Mouse (Mus musculus): ENCODE results near the gene Mrpl43. TPM values are rescaled to one million over a fixed set of nuclear protein-coding genes. Genes with fewer than 3 reads are reported as not detected.

Gene Mrpl43
- 86.5 and 87.9 TPM in 2 replicates for polyA plus RNA-seq (2012; rRNA removed)

DNA sequence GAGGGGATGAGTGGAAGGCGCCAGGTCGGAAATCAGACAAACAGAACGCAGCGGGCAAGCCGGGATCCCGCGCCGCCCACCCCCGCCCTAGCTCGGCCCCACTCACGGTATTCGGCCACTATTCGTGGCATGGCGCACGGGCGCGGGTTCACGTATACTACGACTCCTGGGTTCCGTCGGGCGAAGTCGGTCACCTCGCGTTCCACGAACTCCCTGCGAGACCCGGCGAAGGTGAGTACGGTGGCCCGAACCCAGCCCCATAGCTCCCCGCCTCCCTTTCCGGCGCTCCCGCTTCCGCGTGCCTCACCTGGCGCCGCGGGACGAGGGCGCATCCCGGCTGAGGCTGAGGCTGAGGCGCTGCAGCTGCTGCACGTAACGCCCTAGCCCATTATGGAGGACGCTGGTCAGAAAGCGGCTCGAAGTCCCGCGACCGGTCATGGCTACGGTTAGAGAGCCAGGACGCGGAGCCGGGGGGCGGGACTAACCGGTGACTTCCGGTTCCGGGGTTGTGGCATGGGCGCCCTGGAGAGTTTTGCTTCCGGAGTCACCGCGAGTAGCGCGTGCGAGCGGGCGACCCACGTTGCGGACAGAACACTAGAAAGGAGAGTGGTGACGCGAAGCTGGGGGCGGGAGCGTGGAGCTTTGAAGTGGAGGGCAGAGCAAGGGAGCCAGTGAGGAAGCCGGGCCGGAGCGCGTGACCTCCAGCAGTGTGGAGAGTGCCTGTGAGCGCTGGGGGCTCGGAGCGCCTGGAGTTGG, at the start of gene Mrpl43:
Gene Mrpl43, minus strand, starts transcription at position 486 of the 756 bp plus-strand sequence.
- Histone ChIP-seq H3K27me3 (replicated peaks; ENCODE audit: control insufficient read depth, insufficient read depth, low read length) (no peaks in the 10 kb centered on the region), H3K27ac (ENCODE audit: insufficient read depth, low read depth, low read length) (peak within 1 kb of the TSS; percentile 92), H3K4me1 (ENCODE audit: control insufficient read depth, insufficient read depth, low read length) (peaks cover 19% of the 10 kb centered on the region), H3K36me3 (ENCODE audit: control insufficient read depth, insufficient read depth, low read length) (no peaks in the 10 kb centered on the region), H3K4me3 (ENCODE audit: insufficient read depth, low read depth, low read length) (peak within 1 kb of the TSS; percentile 98)
- WGBS: under 1% methylated on average over 82 of the region's 82 CpGs
- peak; percentile 97 for DNase-seq
- TF ChIP-seq CTCF (conservative IDR thresholded peaks at IDR 0.05; ENCODE audit: insufficient read depth, insufficient read length, low read depth, low read length): no peak
- peak; percentile 23 for TF ChIP-seq POLR2A (IDR thresholded peaks at IDR 0.05; ENCODE audit: low read depth, low read length)

DNA sequence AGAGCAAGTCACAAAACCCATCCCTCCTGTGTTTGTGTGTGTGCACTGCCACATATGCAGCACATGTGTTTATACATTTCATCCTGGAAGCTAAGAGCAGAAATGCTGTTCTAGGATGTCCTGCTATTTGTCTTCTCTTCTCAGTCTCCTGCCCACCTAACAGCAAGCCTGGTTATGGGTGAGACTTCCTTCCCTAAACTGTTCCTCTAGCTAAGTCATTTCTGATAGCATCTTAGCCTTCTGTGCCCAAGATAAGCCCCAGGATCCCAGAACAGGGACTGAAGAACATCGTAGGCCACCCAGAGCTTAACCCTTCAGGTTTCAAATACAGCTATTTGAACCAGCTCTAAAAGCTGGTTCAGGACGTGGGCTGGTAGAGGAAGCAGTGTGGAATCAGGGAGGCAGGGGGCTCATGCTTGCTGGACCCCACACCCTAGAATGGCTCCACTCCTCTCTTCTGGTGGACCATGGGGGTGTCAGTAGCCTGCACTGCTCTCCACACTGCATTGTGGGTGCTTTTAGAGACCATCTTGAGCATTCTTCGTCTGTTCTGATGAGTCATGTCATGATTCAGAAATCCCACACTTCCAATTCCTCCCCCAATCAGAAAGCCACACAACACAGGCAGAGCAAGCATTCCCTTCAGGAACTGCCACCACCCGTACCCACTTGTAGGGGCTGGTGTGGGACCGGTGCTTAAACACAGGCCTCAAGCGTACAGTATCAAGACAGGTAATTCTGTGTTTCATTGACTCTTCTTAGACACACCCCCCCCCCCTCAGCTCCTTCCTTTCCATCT, 48.8 kb upstream of the Mrpl43 start:
- DNase-seq: no peak
- Histone ChIP-seq H3K4me3 (ENCODE audit: insufficient read depth, low read depth, low read length) (no peak overlapping the region), H3K36me3 (ENCODE audit: control insufficient read depth, insufficient read depth, low read length) (no peaks in the 10 kb centered on the region), H3K27me3 (replicated peaks; ENCODE audit: control insufficient read depth, insufficient read depth, low read length) (no peaks in the 10 kb centered on the region), H3K27ac (ENCODE audit: insufficient read depth, low read depth, low read length) (no peak overlapping the region), H3K4me1 (ENCODE audit: control insufficient read depth, insufficient read depth, low read length) (peaks cover 7% of the 10 kb centered on the region; the same call in 1 of the 2 replicates)
- TF ChIP-seq POLR2A (IDR thresholded peaks at IDR 0.05; ENCODE audit: low read depth, low read length) (no peak), CTCF (conservative IDR thresholded peaks at IDR 0.05; ENCODE audit: insufficient read depth, insufficient read length, low read depth, low read length) (no peak)
- WGBS: 81% methylated on average over 6 of the region's 6 CpGs

DNA sequence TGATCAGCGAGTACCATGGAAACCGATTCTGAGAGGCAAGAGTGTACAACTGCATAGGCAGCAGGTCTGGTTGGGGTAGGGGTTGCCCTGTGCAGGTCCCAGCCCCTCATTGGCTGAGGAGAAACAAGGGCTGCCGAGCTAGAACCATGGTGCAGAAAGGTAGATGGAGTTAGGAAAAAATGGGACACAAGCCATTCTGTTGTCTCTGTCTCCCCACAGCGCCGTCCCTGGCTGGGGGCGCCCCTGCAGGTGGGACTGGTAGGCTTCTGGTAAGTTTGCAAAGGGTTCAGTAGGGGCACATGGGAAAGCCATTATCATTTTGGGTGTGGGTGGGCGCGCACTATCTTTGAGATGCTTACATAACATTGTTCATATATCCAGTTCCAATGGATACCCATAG, 47.2 kb upstream of the Mrpl43 start:
- WGBS: 88% methylated on average over 8 of the region's 8 CpGs
- H3K4me3 ChIP-seq (ENCODE audit: insufficient read depth, low read depth, low read length): no peak overlapping the region
- no peaks in the 10 kb centered on the region for H3K27me3 ChIP-seq (replicated peaks; ENCODE audit: control insufficient read depth, insufficient read depth, low read length)
- peaks cover 7% of the 10 kb centered on the region; the same call in 1 of the 2 replicates for H3K4me1 ChIP-seq (ENCODE audit: control insufficient read depth, insufficient read depth, low read length)
- H3K27ac ChIP-seq (ENCODE audit: insufficient read depth, low read depth, low read length): no peak overlapping the region
- H3K36me3 ChIP-seq (ENCODE audit: control insufficient read depth, insufficient read depth, low read length): no peaks in the 10 kb centered on the region
- TF ChIP-seq POLR2A (IDR thresholded peaks at IDR 0.05; ENCODE audit: low read depth, low read length): no peak
- TF ChIP-seq CTCF (conservative IDR thresholded peaks at IDR 0.05; ENCODE audit: insufficient read depth, insufficient read length, low read depth, low read length): no peak
- no peak for DNase-seq

DNA sequence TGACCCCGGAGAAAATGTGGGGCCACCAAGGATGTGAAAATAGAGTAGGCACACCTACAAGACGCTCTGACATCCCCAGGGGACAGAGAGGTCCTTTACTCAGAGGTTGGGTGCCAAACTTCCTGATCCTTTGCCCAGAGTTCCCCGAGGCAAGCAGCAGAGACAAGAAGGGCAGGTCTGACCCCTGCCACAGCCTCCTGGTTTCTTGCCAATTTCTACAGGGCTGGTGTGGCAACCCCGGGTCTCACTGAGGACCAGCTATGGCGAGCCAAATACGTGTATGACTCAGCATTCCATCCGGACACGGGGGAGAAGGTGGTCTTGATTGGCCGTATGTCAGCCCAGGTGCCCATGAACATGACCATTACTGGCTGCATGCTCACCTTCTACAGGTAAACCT, 43.3 kb upstream of the Mrpl43 start:
- TF ChIP-seq CTCF (conservative IDR thresholded peaks at IDR 0.05; ENCODE audit: insufficient read depth, insufficient read length, low read depth, low read length): no peak
- no peak for TF ChIP-seq POLR2A (IDR thresholded peaks at IDR 0.05; ENCODE audit: low read depth, low read length)
- no peaks in the 10 kb centered on the region for H3K27me3 ChIP-seq (replicated peaks; ENCODE audit: control insufficient read depth, insufficient read depth, low read length)
- H3K27ac ChIP-seq (ENCODE audit: insufficient read depth, low read depth, low read length): no peak overlapping the region
- no peak for DNase-seq
- 61% methylated on average over 9 of the region's 9 CpGs for WGBS
- H3K4me3 ChIP-seq (ENCODE audit: insufficient read depth, low read depth, low read length): no peak overlapping the region
- H3K36me3 ChIP-seq (ENCODE audit: control insufficient read depth, insufficient read depth, low read length): no peaks in the 10 kb centered on the region
- H3K4me1 ChIP-seq (ENCODE audit: control insufficient read depth, insufficient read depth, low read length): no peaks in the 10 kb centered on the region

DNA sequence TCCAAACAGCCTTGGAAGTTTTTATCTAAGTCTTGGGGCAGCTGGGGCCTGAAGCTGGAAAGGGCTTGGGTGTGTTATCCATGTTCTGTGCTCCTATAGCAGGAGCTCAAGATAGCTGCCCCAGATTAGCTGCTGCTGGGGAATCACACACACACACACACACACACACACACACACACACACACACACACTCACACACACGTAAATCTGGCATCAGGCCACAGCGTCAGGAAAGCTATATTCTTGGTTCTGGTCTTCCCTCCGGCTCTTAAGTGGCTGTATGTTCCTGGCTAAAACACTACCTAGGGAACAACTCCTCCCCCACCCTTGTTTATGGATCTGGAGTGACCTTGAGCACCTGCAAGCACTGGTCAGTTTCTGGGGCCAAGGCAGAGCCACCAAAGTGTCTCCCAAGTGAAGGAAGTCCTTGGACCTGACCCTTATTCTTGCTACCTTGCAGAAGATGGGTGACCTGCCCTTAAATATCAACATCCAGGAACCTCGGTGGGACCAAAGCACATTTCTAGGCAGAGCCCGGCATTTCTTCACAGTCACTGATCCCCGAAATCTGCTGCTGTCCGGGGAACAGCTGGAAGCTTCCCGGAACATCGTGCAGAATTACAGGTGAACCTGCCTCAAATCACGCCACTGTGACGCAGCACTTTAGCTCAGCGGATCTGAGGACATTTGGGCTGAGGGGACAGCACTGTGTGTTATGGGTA, 42.6 kb upstream of the Mrpl43 start:
- Histone ChIP-seq H3K27ac (ENCODE audit: insufficient read depth, low read depth, low read length) (peak overlapping the region; percentile 87), H3K4me3 (ENCODE audit: insufficient read depth, low read depth, low read length) (peak overlapping the region; percentile 50), H3K4me1 (ENCODE audit: control insufficient read depth, insufficient read depth, low read length) (no peaks in the 10 kb centered on the region), H3K27me3 (replicated peaks; ENCODE audit: control insufficient read depth, insufficient read depth, low read length) (no peaks in the 10 kb centered on the region), H3K36me3 (ENCODE audit: control insufficient read depth, insufficient read depth, low read length) (no peaks in the 10 kb centered on the region)
- WGBS: 64% methylated on average over 12 of the region's 12 CpGs
- DNase-seq: peak; percentile 36
- TF ChIP-seq POLR2A (IDR thresholded peaks at IDR 0.05; ENCODE audit: low read depth, low read length): no peak
- no peak for TF ChIP-seq CTCF (conservative IDR thresholded peaks at IDR 0.05; ENCODE audit: insufficient read depth, insufficient read length, low read depth, low read length)

DNA sequence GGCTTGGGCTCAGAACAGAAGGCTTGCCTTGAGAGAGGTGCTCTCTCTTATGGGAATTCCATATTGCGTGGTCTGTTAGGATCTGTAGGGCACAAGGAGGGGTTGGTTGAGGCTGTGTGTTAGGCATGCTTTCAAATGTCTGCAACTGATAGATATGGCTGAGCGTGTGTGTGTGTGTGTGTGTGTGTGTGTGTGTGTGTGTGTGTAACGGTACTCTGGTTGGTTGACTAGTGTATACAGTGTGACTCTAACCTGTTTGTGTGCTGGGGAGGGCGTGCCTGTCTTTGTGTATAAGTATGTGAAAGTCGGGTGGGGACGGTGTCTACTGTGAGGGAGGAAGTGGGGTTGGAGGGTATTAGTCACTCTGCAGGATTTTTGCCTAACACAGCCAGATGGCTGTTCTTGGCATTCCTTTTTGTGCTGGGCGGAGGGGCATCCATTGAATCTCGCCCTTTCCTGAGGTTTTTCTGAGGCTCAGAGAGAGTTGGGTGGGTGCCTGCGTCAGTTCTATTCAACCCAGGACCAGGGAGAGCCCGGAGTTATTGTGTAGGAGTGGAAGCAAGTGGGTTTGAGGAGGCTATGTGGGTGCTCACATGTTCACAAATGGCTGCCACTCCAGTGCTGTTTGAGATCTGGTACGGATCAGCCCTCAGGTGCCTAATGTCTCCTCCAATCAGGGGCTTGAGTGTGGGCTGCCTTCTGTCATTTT, 41.8 kb upstream of the Mrpl43 start:
- Histone ChIP-seq H3K36me3 (ENCODE audit: control insufficient read depth, insufficient read depth, low read length) (no peaks in the 10 kb centered on the region), H3K27ac (ENCODE audit: insufficient read depth, low read depth, low read length) (peak overlapping the region; percentile 87), H3K4me3 (ENCODE audit: insufficient read depth, low read depth, low read length) (peak overlapping the region; percentile 50), H3K27me3 (replicated peaks; ENCODE audit: control insufficient read depth, insufficient read depth, low read length) (no peaks in the 10 kb centered on the region), H3K4me1 (ENCODE audit: control insufficient read depth, insufficient read depth, low read length) (no peaks in the 10 kb centered on the region)
- DNase-seq: peak; percentile 50
- WGBS: 19% methylated on average over 11 of the region's 11 CpGs
- TF ChIP-seq POLR2A (IDR thresholded peaks at IDR 0.05; ENCODE audit: low read depth, low read length) (no peak), CTCF (conservative IDR thresholded peaks at IDR 0.05; ENCODE audit: insufficient read depth, insufficient read length, low read depth, low read length) (no peak)
